Mouse (Mus musculus) activated CD4-positive, CD25-positive, alpha-beta regulatory T cell, adult 4 months (primary cell): Measurements from ENCODE around the gene Vmn1r13. TPM values are rescaled to one million over a fixed set of nuclear protein-coding genes. Genes with fewer than 3 reads are reported as not detected.
"Not testable (repeated sequence)": the region's sequence is repeated elsewhere in the genome, so short reads cannot be mapped to it uniquely, and the experiment has no call there.

ENCODE experiments used
- ATAC-seq: one replicate; pipeline ENCODE4 v1.8.0; 2017
- polyA plus RNA-seq, 2 experiments: library from polyadenylated mRNA; unstranded; fragments of 100-300 nt; shearing (Covaris generic); gene quantifications; one replicate each; pipeline ENCODE4 v1.2.1; 2017

Vmn1r13 gene
- under 1 TPM in 1 of 2 experiments, not detected in 1; 0.99 TPM for polyA plus RNA-seq

GRCm38 (mm10) chr6:57202990-57203389 lies at the start of gene Vmn1r13:
TSS of gene Vmn1r13 (plus strand) at chr6:57203290.
- not testable (repeated sequence) for ATAC-seq

- ATAC-seq: no peak
Observed at GRCm38 (mm10) chr6:57156619-57157018, 46.5 kb upstream of the Vmn1r13 start, which contains the start of gene Vmn1r12. TSS of gene Vmn1r12 (plus strand) at chr6:57156919.

GRCm38 (mm10) chr6:57190016-57190415 lies 13.1 kb upstream of the Vmn1r13 start:
- ATAC-seq: not testable (repeated sequence)

GRCm38 (mm10) chr6:57231386-57231785 lies 28.3 kb downstream of the Vmn1r13 start, which contains the start of gene Vmn1r14:
TSS of gene Vmn1r14 (plus strand) at chr6:57231686.
- no peak for ATAC-seq

- ATAC-seq: no peak
Observed at GRCm38 (mm10) chr6:57257652-57258051, 54.6 kb downstream of the Vmn1r13 start, which contains the start of gene Vmn1r15. TSS of gene Vmn1r15 (plus strand) at chr6:57257952.

- ATAC-seq: no peak
Observed at GRCm38 (mm10) chr6:57260990-57261389, 57.9 kb downstream of the Vmn1r13 start.

Other genes with a start within 250 kb of the Vmn1r13 start
- not detected for gene Vmn1r5, start 233.0 kb upstream of the Vmn1r13 start, polyA plus RNA-seq
- gene Vmn1r6, start 206.0 kb upstream of the Vmn1r13 start, polyA plus RNA-seq: not detected
- gene Vmn1r7, start 178.0 kb upstream of the Vmn1r13 start, polyA plus RNA-seq: not detected
- not detected for gene Vmn1r8, start 171.0 kb upstream of the Vmn1r13 start, polyA plus RNA-seq
- gene Vmn1r9, start 136.5 kb upstream of the Vmn1r13 start, polyA plus RNA-seq: not detected
- not detected for gene Vmn1r10, start 93.8 kb upstream of the Vmn1r13 start, polyA plus RNA-seq
- gene Vmn1r11, start 69.8 kb upstream of the Vmn1r13 start, polyA plus RNA-seq: not detected
- not detected for gene Vmn1r12, start 46.4 kb upstream of the Vmn1r13 start, polyA plus RNA-seq
- gene Vmn1r14, start 28.4 kb downstream of the Vmn1r13 start, polyA plus RNA-seq: not detected
- gene Vmn1r15, start 54.7 kb downstream of the Vmn1r13 start, polyA plus RNA-seq: under 1 TPM in 1 of 2 experiments, not detected in 1; 0.21 TPM
- not detected for gene Vmn1r16, start 126.2 kb downstream of the Vmn1r13 start, polyA plus RNA-seq
- gene Vmn1r17, start 160.4 kb downstream of the Vmn1r13 start, polyA plus RNA-seq: not detected
- not detected for gene Vmn1r18, start 192.5 kb downstream of the Vmn1r13 start, polyA plus RNA-seq
- gene Vmn1r19, start 200.5 kb downstream of the Vmn1r13 start, polyA plus RNA-seq: not detected
- gene Vmn1r20, start 225.6 kb downstream of the Vmn1r13 start, polyA plus RNA-seq: not detected